Mouse (Mus musculus) olfactory bulb, adult 2 months (tissue): Measurements from ENCODE around the gene Tes.

Experiments used
- CTCF ChIP-seq: fragments of 200-500 bp; IDR thresholded peaks from 2 replicates; pipeline ENCODE4 v1.5.1; 2012; ENCODE audit warnings: low read depth, mild to moderate bottlenecking, low read length, moderate library complexity; ENCODE audit not compliant: insufficient read depth
- POLR2A ChIP-seq: fragments of 200-500 bp; IDR thresholded peaks from 2 replicates; pipeline ENCODE4 v1.6.1; 2012; ENCODE audit warnings: mild to moderate bottlenecking, low read depth, low read length, moderate library complexity; ENCODE audit not compliant: insufficient read depth

GRCm38 (mm10) chr6:17140021-17140420 is 75.1 kb downstream of the Tes start:
- no peak for TF ChIP-seq POLR2A
- TF ChIP-seq CTCF: no peak
